Mouse (Mus musculus) megakaryocyte, embryonic 14.5 days (primary cell): Measurements from ENCODE around the gene B3gnt2.

Experiments used
- FLI1 ChIP-seq: IDR thresholded peaks from 2 replicates; pipeline ENCODE4 v1.6.1; 2012; ENCODE audit warnings: low read length, inconsistent platforms, mixed read lengths
- GATA1 ChIP-seq: IDR thresholded peaks from 3 replicates; pipeline ENCODE4 v1.6.1; 2012; ENCODE audit warnings: mixed read lengths, low read length, inconsistent platforms, borderline replicate concordance

- TF ChIP-seq GATA1 (no peak), FLI1 (no peak)
These were observed 12.6 kb upstream of the B3gnt2 start for GRCm38 (mm10) chr11:22873383-22873782.
